ENCODE assay signal across 26 mouse cellular contexts in the genomic region with DNA sequence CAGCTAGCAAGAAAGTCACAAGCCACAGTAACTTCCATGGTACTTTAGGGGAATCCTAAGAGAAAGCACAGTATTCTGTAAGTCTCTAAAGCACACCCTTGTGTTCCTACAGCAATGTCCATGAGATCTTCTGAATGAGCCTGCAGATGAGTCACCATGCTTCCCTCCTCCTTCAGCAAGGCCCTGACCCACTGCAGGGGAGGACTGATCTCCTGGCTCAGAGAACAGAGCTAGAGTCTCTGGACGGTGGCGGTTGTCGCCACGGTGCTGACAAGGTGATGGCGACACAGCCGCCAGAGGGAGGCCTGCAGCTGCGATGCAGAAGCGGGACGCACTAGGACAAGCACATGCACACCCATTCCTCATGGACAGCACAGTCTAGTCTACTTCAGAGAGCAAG. TPM values are rescaled to one million over a fixed set of nuclear protein-coding genes. Genes with fewer than 3 reads are reported as not detected.
DNase-seq lines count a peak whose midpoint lies in the region; ATAC-seq and TF ChIP-seq lines count a peak whose summit lies in the region.
"Had no signal": no experiment of that assay in that cellular context is flagged by ENCODE, and none has a peak within 500 bp of the region (broad histone marks: within the 10 kb centered on the region; RNA-seq: fewer than 3 reads in every experiment).

No protein-coding gene starts in this region.

- TF ChIP-seq POLR2A in bone marrow macrophage, adult 2 months (IDR thresholded peaks at IDR 0.05; ENCODE audit: borderline replicate concordance, low read depth, low read length) = no peak

- ATAC-seq in liver, embryonic 13.5 days (ENCODE audit: low read depth) = no peak
- ATAC-seq in liver, embryonic 12.5 days = no peak
- ATAC-seq: forebrain, embryonic 14.5 days; hindbrain, postnatal 0 days; intestine, embryonic 15.5 days had no signal

- WGBS in liver, embryonic 13.5 days (ENCODE audit: insufficient replicate concordance) = 89% methylated on average over 9 of the region's 9 CpGs
- 86% methylated on average over 9 of the region's 9 CpGs for WGBS in liver, embryonic 12.5 days (ENCODE audit: insufficient replicate concordance)

- TF ChIP-seq CTCF in bone marrow macrophage, adult 2 months (IDR thresholded peaks at IDR 0.05; ENCODE audit: low read depth, low read length) = no peak

- DNase-seq in adrenal gland, adult 2 months = peak; percentile 65
- DNase-seq in adrenal gland, adult 18-20 months (ENCODE audit: low spot score in 2 of 2) = no peak
- no peak for DNase-seq in liver, embryonic 13.5 days
- DNase-seq in adrenal gland, adult 8-10 months = peak; percentile 36
- no peak for DNase-seq in kidney, adult 18-20 months
- DNase-seq in lung, adult 18-20 months = no peak
- DNase-seq: cerebellum, adult 2 months; cerebellum, postnatal 36 days; kidney, adult 8-10 months; spleen, adult 18-20 months; thymus, postnatal 25 days had no signal

- H3K4me1 ChIP-seq in liver, embryonic 13.5 days (replicated peaks) = peaks cover 9% of the 10 kb centered on the region
- H3K4me1 ChIP-seq in liver, embryonic 12.5 days = peaks cover 14% of the 10 kb centered on the region
- peaks cover 9% of the 10 kb centered on the region for H3K4me1 ChIP-seq in bone marrow macrophage, adult 2 months (ENCODE audit: control insufficient read depth, insufficient read depth, low read length)
- H3K4me1 ChIP-seq: heart, embryonic 15.5 days; intestine, embryonic 15.5 days; limb, embryonic 13.5 days; lung, embryonic 15.5 days; midbrain, embryonic 12.5 days; neural tube, embryonic 12.5 days had no signal

- no peaks in the 10 kb centered on the region for H3K9me3 ChIP-seq in liver, embryonic 13.5 days (replicated peaks)
- no peaks in the 10 kb centered on the region for H3K9me3 ChIP-seq in liver, embryonic 12.5 days (replicated peaks)
- H3K9me3 ChIP-seq: heart, embryonic 10.5 days; heart, embryonic 15.5 days; intestine, embryonic 15.5 days; limb, embryonic 13.5 days; lung, embryonic 15.5 days; midbrain, embryonic 12.5 days; neural tube, embryonic 12.5 days had no signal

- 0 out of 2 replicates have a peak overlapping the region, but pooled peaks have one; percentile 6 for H3K27ac ChIP-seq in liver, embryonic 13.5 days
- H3K27ac ChIP-seq in liver, embryonic 12.5 days = no peak overlapping the region
- peak overlapping the region; percentile 20; the same call in 1 of the 2 replicates for H3K27ac ChIP-seq in bone marrow macrophage, adult 2 months (ENCODE audit: insufficient read depth, low read depth, low read length)
- H3K27ac ChIP-seq: heart, embryonic 10.5 days; heart, embryonic 15.5 days; hindbrain, postnatal 0 days; intestine, embryonic 15.5 days; kidney, postnatal 0 days; left cerebral cortex, adult 2 months; limb, embryonic 13.5 days; lung, embryonic 15.5 days; midbrain, embryonic 12.5 days; neural tube, embryonic 12.5 days had no signal

- peaks cover 82% of the 10 kb centered on the region for H3K36me3 ChIP-seq in liver, embryonic 13.5 days
- peaks cover 86% of the 10 kb centered on the region for H3K36me3 ChIP-seq in liver, embryonic 12.5 days

- H3K4me2 ChIP-seq in liver, embryonic 13.5 days = no peak overlapping the region
- H3K4me2 ChIP-seq in liver, embryonic 12.5 days = no peak overlapping the region
- H3K4me2 ChIP-seq: heart, embryonic 15.5 days; intestine, embryonic 15.5 days; limb, embryonic 13.5 days; liver, embryonic 11.5 days; lung, embryonic 15.5 days; midbrain, embryonic 12.5 days; neural tube, embryonic 12.5 days had no signal

- H3K27me3 ChIP-seq in liver, embryonic 13.5 days = no peaks in the 10 kb centered on the region
- no peaks in the 10 kb centered on the region for H3K27me3 ChIP-seq in liver, embryonic 12.5 days (replicated peaks)
- H3K27me3 ChIP-seq: heart, embryonic 15.5 days; intestine, embryonic 15.5 days; limb, embryonic 13.5 days; lung, embryonic 15.5 days; midbrain, embryonic 12.5 days; neural tube, embryonic 12.5 days had no signal

- no peak overlapping the region for H3K9ac ChIP-seq in liver, embryonic 13.5 days
- no peak overlapping the region for H3K9ac ChIP-seq in liver, embryonic 12.5 days
- H3K9ac ChIP-seq: heart, embryonic 15.5 days; intestine, embryonic 15.5 days; limb, embryonic 13.5 days; lung, embryonic 15.5 days; midbrain, embryonic 12.5 days; neural tube, embryonic 12.5 days had no signal

- no peak overlapping the region for H3K4me3 ChIP-seq in liver, embryonic 13.5 days (replicated peaks)
- H3K4me3 ChIP-seq in liver, embryonic 12.5 days = no peak overlapping the region
- no peak overlapping the region for H3K4me3 ChIP-seq in bone marrow macrophage, adult 2 months (ENCODE audit: insufficient read depth, low read length)
- H3K4me3 ChIP-seq: heart, embryonic 10.5 days; heart, embryonic 15.5 days; intestine, embryonic 15.5 days; left cerebral cortex, adult 2 months; limb, embryonic 13.5 days; lung, embryonic 15.5 days; midbrain, embryonic 12.5 days; myocyte; neural tube, embryonic 12.5 days had no signal

RNA-seq across cellular contexts. Expression of a gene that starts 9.0 kb away (rescaled TPM):
- 10 to 100 TPM; 42.1 to 47.0 TPM for total RNA-seq in adrenal gland, adult 2 months (2021)
- 16.3 and 18.8 TPM in 2 replicates for polyA plus RNA-seq in adrenal gland, adult 2 months (2012; rRNA removed)
- 10 to 100 TPM; 34.4 to 57.2 TPM for total RNA-seq in adrenal gland, adult 18-20 months (2021)
- 9.4 and 10.9 TPM in 2 replicates for polyA plus RNA-seq in liver, embryonic 13.5 days (2015; fragmentation: Nextera tagmentation; extraction: Ambion mirVana)
- polyA plus RNA-seq in liver, embryonic 12.5 days (2016; fragmentation: Nextera tagmentation; extraction: Ambion mirVana) = 15.4 and 15.7 TPM in 2 replicates
- 10 to 100 TPM; 46.1 to 55.5 (median 53.4) TPM for total RNA-seq in adrenal gland, adult 8-10 months (2022)
- polyA plus RNA-seq in bone marrow macrophage, adult 2 months (2012; ENCODE audit: insufficient read depth, insufficient read length, missing spikeins) = 57.5 and 57.8 TPM in 2 replicates

Comparison
In these comparisons a context has a peak if more than half of its experiments do, and no peak if none do; other contexts are left out.
1. DNase-seq: peak in adrenal gland, adult 2 months (single experiment) and adrenal gland, adult 8-10 months (single experiment); none in adrenal gland, adult 18-20 months (0 of 2), liver, embryonic 13.5 days (single experiment), kidney, adult 18-20 months (single experiment) and lung, adult 18-20 months (0 of 2).